Comparison of ENCODE assay signal across 34 mouse cellular contexts in genomic region chr16:36997650-36998049, GRCm38 (mm10). TPM values are rescaled to one million over a fixed set of nuclear protein-coding genes. Genes with fewer than 3 reads are reported as not detected.
DNase-seq lines count a peak whose midpoint lies in the region; ATAC-seq and TF ChIP-seq lines count a peak whose summit lies in the region.
"Had no signal": no experiment of that assay in that cellular context is flagged by ENCODE, and none has a peak within 500 bp of the region (broad histone marks: within the 10 kb centered on the region; RNA-seq: fewer than 3 reads in every experiment).

No protein-coding gene starts in this region.

- peak; percentile 4 to 15 for DNase-seq in adrenal gland, postnatal 36 days
- DNase-seq in adrenal gland, adult 18-20 months (ENCODE audit: low spot score in 2 of 2): no peak
- peak; percentile 10 for DNase-seq in liver, adult 2 months (ENCODE audit: extremely low read depth, low read depth, low spot score)
- no peak for DNase-seq in liver, postnatal 0 days
- DNase-seq in thymus, postnatal 14 days: no peak
- no peak for DNase-seq in testis, postnatal 14 days (ENCODE audit: low spot score)
- DNase-seq: B cell, adult 2 months; cerebellum, adult 11 months; cerebellum, adult 9-11 months; gastrocnemius, postnatal 25 days; heart, postnatal 10 days; kidney, adult 2 months; kidney, postnatal 4 days; layer of hippocampus, postnatal 36 days; left cerebral cortex, postnatal 4 days; liver, embryonic 13.5 days; lung, adult 2 months; lung, postnatal 14 days; midbrain, embryonic 14.5 days; retina, postnatal 1 day; right cerebral cortex, postnatal 14 days had no signal

- no peak overlapping the region for H3K9ac ChIP-seq in liver, adult 2 months (ENCODE audit: low read depth, low read length)
- no peak overlapping the region for H3K9ac ChIP-seq in liver, postnatal 0 days (replicated peaks)
- no peak overlapping the region for H3K9ac ChIP-seq in kidney, embryonic 15.5 days
- H3K9ac ChIP-seq: embryonic facial prominence, embryonic 13.5 days; forebrain, embryonic 15.5 days; heart, embryonic 13.5 days; liver, embryonic 13.5 days; neural tube, embryonic 15.5 days had no signal

- H3K27ac ChIP-seq in liver, adult 2 months (replicated peaks; ENCODE audit: insufficient read depth, low read depth, low read length): no peak overlapping the region
- H3K27ac ChIP-seq in liver, postnatal 0 days (ENCODE audit: low read depth): no peak overlapping the region
- no peak overlapping the region for H3K27ac ChIP-seq in kidney, embryonic 15.5 days
- H3K27ac ChIP-seq: embryonic facial prominence, embryonic 13.5 days; forebrain, embryonic 10.5 days; forebrain, embryonic 15.5 days; heart, embryonic 13.5 days; kidney, postnatal 0 days; liver, embryonic 13.5 days; neural tube, embryonic 15.5 days had no signal

- no peaks in the 10 kb centered on the region for H3K79me2 ChIP-seq in liver, adult 2 months (ENCODE audit: control insufficient read depth, insufficient read depth, low read length)

- H3K27me3 ChIP-seq in liver, adult 2 months (ENCODE audit: control insufficient read depth, insufficient read depth, low read length): no peaks in the 10 kb centered on the region; the same call in 1 of the 2 replicates
- no peaks in the 10 kb centered on the region for H3K27me3 ChIP-seq in liver, postnatal 0 days (ENCODE audit: insufficient read depth, low read length)
- no peaks in the 10 kb centered on the region for H3K27me3 ChIP-seq in kidney, embryonic 15.5 days
- H3K27me3 ChIP-seq: embryonic facial prominence, embryonic 13.5 days; forebrain, embryonic 15.5 days; heart, embryonic 13.5 days; liver, embryonic 13.5 days; neural tube, embryonic 15.5 days had no signal

- H3K4me1 ChIP-seq in liver, adult 2 months (ENCODE audit: control insufficient read depth, insufficient read depth, low read length): no peaks in the 10 kb centered on the region
- H3K4me1 ChIP-seq in liver, postnatal 0 days (ENCODE audit: insufficient read depth): no peaks in the 10 kb centered on the region
- no peaks in the 10 kb centered on the region for H3K4me1 ChIP-seq in kidney, embryonic 15.5 days
- H3K4me1 ChIP-seq: embryonic facial prominence, embryonic 13.5 days; forebrain, embryonic 10.5 days; forebrain, embryonic 15.5 days; heart, embryonic 13.5 days; liver, embryonic 13.5 days; neural tube, embryonic 15.5 days had no signal

- TF ChIP-seq CTCF in liver, adult 2 months (IDR thresholded peaks at IDR 0.05; ENCODE audit: low read depth, low read length): no peak
- no peak for TF ChIP-seq CTCF in liver, postnatal 0 days (IDR thresholded peaks at IDR 0.05; ENCODE audit: low read depth)

- no peaks in the 10 kb centered on the region for H3K36me3 ChIP-seq in liver, adult 2 months (ENCODE audit: control insufficient read depth, insufficient read depth, low read length)
- no peaks in the 10 kb centered on the region for H3K36me3 ChIP-seq in liver, postnatal 0 days (replicated peaks; ENCODE audit: insufficient read depth, low read length)
- H3K36me3 ChIP-seq in kidney, embryonic 15.5 days: no peaks in the 10 kb centered on the region
- H3K36me3 ChIP-seq: embryonic facial prominence, embryonic 13.5 days; forebrain, embryonic 10.5 days; forebrain, embryonic 15.5 days; heart, embryonic 13.5 days; liver, embryonic 13.5 days; neural tube, embryonic 15.5 days had no signal

- no peak for TF ChIP-seq POLR2A in liver, adult 2 months (IDR thresholded peaks at IDR 0.05; ENCODE audit: extremely low read depth, insufficient read depth, low read length)

- TF ChIP-seq EP300 in liver, postnatal 0 days (IDR thresholded peaks at IDR 0.05; ENCODE audit: low read depth): no peak

- no peak overlapping the region for H3K4me2 ChIP-seq in liver, postnatal 0 days (ENCODE audit: low read depth, low read length)
- no peak overlapping the region for H3K4me2 ChIP-seq in kidney, embryonic 15.5 days
- H3K4me2 ChIP-seq: embryonic facial prominence, embryonic 13.5 days; forebrain, embryonic 15.5 days; heart, embryonic 13.5 days; liver, embryonic 13.5 days; neural tube, embryonic 15.5 days had no signal

- H3K4me3 ChIP-seq in liver, adult 2 months (ENCODE audit: insufficient read depth, low read depth, low read length): no peak overlapping the region
- no peak overlapping the region for H3K4me3 ChIP-seq in liver, postnatal 0 days (ENCODE audit: low read depth, low read length)
- no peak overlapping the region for H3K4me3 ChIP-seq in kidney, embryonic 15.5 days (replicated peaks)
- H3K4me3 ChIP-seq: embryonic facial prominence, embryonic 13.5 days; forebrain, embryonic 10.5 days; forebrain, embryonic 15.5 days; heart, embryonic 13.5 days; liver, embryonic 13.5 days; neural tube, embryonic 15.5 days had no signal

- no peaks in the 10 kb centered on the region for H3K9me3 ChIP-seq in liver, postnatal 0 days (ENCODE audit: low read length)
- no peaks in the 10 kb centered on the region for H3K9me3 ChIP-seq in kidney, embryonic 15.5 days (replicated peaks)
- H3K9me3 ChIP-seq: embryonic facial prominence, embryonic 13.5 days; forebrain, embryonic 10.5 days; forebrain, embryonic 15.5 days; heart, embryonic 13.5 days; liver, embryonic 13.5 days; neural tube, embryonic 15.5 days had no signal

- 75% methylated on average over 6 of the region's 6 CpGs for WGBS in liver, adult 2 months
- 45% methylated on average over 6 of the region's 6 CpGs for WGBS in liver, postnatal 0 days (ENCODE audit: insufficient replicate concordance)
- 83% methylated on average over 6 of the region's 6 CpGs for WGBS in kidney, embryonic 15.5 days

- ATAC-seq in liver, postnatal 0 days: no peak
- peak; percentile 77 for ATAC-seq in granulocyte monocyte progenitor cell, adult 5-6 weeks (replicated peaks; ENCODE audit: poor library complexity, severe bottlenecking)
- ATAC-seq in kidney, embryonic 15.5 days (replicated peaks; ENCODE audit: low FRiP score): no peak
- ATAC-seq: forebrain, embryonic 15.5 days; hindbrain, embryonic 16.5 days had no signal

RNA-seq across cellular contexts. Expression of gene Fbxo40, which starts 7.4 kb away (rescaled TPM):
- under 1 TPM; 0.13 to 0.20 TPM for total RNA-seq in adrenal gland, postnatal 36 days (2021)
- total RNA-seq in adrenal gland, adult 18-20 months (2021): under 1 TPM; 0.13 to 0.38 TPM
- 0.07 and 0.37 TPM in 2 replicates for total RNA-seq in liver, adult 2 months (2014; rRNA removed)
- 0.09 and 0.21 TPM in 2 replicates for polyA plus RNA-seq in liver, adult 2 months (2012; rRNA removed)
- 0.06 TPM in 1 of 2 replicates, not detected in the other for polyA plus RNA-seq in liver, postnatal 0 days (2015; fragmentation: Nextera tagmentation; extraction: Ambion mirVana)
- total RNA-seq in granulocyte monocyte progenitor cell, adult 5-6 weeks (2014; fragmentation: Nextera tagmentation): 0.19 and 0.28 TPM in 2 replicates
- 0.31 and 0.47 TPM in 2 replicates for total RNA-seq in granulocyte monocyte progenitor cell, adult 5-6 weeks (2017)
- polyA plus RNA-seq in kidney, embryonic 15.5 days (2015; fragmentation: Nextera tagmentation; extraction: Ambion mirVana): 1.4 and 1.5 TPM in 2 replicates
- polyA plus RNA-seq: embryonic facial prominence, embryonic 13.5 days; forebrain, embryonic 15.5 days; hindbrain, embryonic 11.5 days; intestine, embryonic 14.5 days; liver, embryonic 13.5 days; midbrain, embryonic 14.5 days; small intestine, adult 2 months; stomach, embryonic 14.5 days had no signal

RNA-seq across cellular contexts. Expression of gene Polq, which starts 13.9 kb away (rescaled TPM):
- under 1 TPM; 0.66 to 0.76 TPM for total RNA-seq in adrenal gland, postnatal 36 days (2021)
- under 1 TPM; 0.20 to 0.45 TPM for total RNA-seq in adrenal gland, adult 18-20 months (2021)
- total RNA-seq in liver, adult 2 months (2014; rRNA removed): 0.18 and 0.40 TPM in 2 replicates
- polyA plus RNA-seq in liver, adult 2 months (2012; rRNA removed): 0.02 and 0.10 TPM in 2 replicates
- 2.3 and 2.7 TPM in 2 replicates for polyA plus RNA-seq in liver, postnatal 0 days (2015; fragmentation: Nextera tagmentation; extraction: Ambion mirVana)
- 17.9 and 18.0 TPM in 2 replicates for total RNA-seq in granulocyte monocyte progenitor cell, adult 5-6 weeks (2014; fragmentation: Nextera tagmentation)
- 25.2 and 29.3 TPM in 2 replicates for total RNA-seq in granulocyte monocyte progenitor cell, adult 5-6 weeks (2017)
- 8.3 and 9.0 TPM in 2 replicates for polyA plus RNA-seq in kidney, embryonic 15.5 days (2015; fragmentation: Nextera tagmentation; extraction: Ambion mirVana)

Comparison
In these comparisons a context has a peak if more than half of its experiments do, and no peak if none do; other contexts are left out.
1. DNase-seq: peak in adrenal gland, postnatal 36 days (2 of 2) and liver, adult 2 months (single experiment); none in adrenal gland, adult 18-20 months (0 of 2), liver, postnatal 0 days (single experiment), thymus, postnatal 14 days (single experiment) and testis, postnatal 14 days (single experiment).
2. RNA of gene Polq, which starts 13.9 kb away (total RNA-seq): 17.9 to 29.3 TPM in granulocyte monocyte progenitor cell, adult 5-6 weeks; 0.66 to 0.76 TPM in adrenal gland, postnatal 36 days, 0.20 to 0.45 TPM in adrenal gland, adult 18-20 months and 0.18 to 0.40 TPM in liver, adult 2 months; every median in the first group is over 10 times any median in the second.